Mouse (Mus musculus): ENCODE data around the gene Repin1. TPM values are rescaled to one million over a fixed set of nuclear protein-coding genes. Genes with fewer than 3 reads are reported as not detected.

Repin1 gene
- polyA plus RNA-seq, 1 experiment from 2014 or later, result 44.0 TPM

DNA sequence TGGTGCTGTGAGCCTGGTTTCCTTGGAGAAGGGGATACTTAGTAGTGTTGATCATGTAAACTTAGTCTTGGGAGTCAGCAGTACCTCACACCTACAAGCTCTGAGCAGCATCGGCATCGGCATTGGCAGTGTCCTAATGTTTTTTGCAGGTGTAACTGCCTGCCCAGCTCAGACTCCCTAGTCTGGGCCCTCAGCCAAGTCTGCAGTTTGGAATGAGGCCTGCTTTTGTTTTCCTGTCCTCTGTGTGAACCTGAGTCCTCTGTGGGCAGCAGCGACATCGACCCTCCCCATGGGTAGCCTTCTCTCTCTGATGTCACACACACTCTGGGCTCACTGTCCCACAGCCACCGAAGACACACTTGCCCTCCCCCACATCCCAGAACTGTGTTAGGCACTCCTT, 27.4 kb upstream of the Repin1 start:
- Histone ChIP-seq H3K27ac (no peak overlapping the region), H3K4me3 (no peak overlapping the region), H3K4me2 (replicated peaks) (no peak overlapping the region), H3K36me3 (peaks cover 42% of the 10 kb centered on the region), H3K4me1 (peaks cover 6% of the 10 kb centered on the region; the same call in 1 of the 2 replicates), H3K9me3 (no peaks in the 10 kb centered on the region), H3K9ac (no peak overlapping the region), H3K27me3 (replicated peaks) (no peaks in the 10 kb centered on the region)
- no peak for ATAC-seq (ENCODE audit: low FRiP score, low read depth)
- 57% methylated on average over 5 of the region's 5 CpGs for WGBS

DNA sequence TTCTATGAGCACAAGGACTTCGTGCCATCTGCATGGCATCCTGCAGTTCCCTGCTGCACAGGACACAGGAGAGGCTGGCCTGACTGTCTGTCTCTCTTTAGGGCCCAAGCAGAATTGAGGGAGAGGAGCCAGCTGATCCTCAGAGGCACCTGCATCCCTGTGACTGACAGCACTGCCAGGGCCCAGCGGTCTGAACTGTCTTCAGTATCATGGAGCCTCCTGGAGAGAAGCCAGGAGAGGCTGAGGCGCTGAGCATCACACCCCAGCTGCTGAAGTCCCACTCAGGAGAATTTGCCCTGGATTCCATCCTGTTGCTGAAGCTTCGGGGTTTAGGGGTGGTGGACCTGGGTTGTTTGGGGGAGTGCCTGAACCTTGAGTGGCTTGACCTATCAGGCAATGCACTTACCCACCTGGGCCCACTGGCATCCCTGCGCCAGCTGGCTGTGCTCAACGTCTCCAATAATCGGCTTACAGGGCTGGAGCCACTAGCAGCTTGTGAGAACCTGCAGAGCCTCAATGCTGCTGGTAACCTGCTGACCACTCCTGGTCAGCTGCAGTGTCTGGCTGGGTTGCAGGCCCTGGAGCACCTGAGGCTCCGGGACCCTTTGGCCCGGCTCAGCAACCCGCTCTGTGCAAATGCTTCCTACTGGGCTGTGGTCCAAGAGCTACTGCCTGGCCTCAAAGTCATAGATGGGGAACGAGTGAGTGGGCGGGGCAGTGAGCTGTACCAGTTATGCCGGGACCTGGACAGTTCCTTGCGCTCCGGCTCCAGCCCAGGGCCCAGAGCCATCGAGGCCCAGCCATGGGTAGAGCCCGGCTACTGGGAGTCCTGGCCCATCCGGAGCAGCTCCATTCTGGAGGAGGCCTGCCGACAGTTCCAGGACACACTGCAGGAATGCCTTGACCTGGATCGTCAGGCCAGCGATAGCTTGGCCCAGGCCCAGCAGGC, 25.4 kb upstream of the Repin1 start:
- Histone ChIP-seq H3K9me3 (no peaks in the 10 kb centered on the region), H3K9ac (no peak overlapping the region), H3K4me2 (replicated peaks) (no peak overlapping the region), H3K27ac (no peak overlapping the region), H3K36me3 (peaks cover 42% of the 10 kb centered on the region), H3K27me3 (replicated peaks) (no peaks in the 10 kb centered on the region), H3K4me3 (no peak overlapping the region), H3K4me1 (peaks cover 6% of the 10 kb centered on the region; the same call in 1 of the 2 replicates)
- 88% methylated on average over 21 of the region's 21 CpGs for WGBS
- no peak for ATAC-seq (ENCODE audit: low FRiP score, low read depth)

DNA sequence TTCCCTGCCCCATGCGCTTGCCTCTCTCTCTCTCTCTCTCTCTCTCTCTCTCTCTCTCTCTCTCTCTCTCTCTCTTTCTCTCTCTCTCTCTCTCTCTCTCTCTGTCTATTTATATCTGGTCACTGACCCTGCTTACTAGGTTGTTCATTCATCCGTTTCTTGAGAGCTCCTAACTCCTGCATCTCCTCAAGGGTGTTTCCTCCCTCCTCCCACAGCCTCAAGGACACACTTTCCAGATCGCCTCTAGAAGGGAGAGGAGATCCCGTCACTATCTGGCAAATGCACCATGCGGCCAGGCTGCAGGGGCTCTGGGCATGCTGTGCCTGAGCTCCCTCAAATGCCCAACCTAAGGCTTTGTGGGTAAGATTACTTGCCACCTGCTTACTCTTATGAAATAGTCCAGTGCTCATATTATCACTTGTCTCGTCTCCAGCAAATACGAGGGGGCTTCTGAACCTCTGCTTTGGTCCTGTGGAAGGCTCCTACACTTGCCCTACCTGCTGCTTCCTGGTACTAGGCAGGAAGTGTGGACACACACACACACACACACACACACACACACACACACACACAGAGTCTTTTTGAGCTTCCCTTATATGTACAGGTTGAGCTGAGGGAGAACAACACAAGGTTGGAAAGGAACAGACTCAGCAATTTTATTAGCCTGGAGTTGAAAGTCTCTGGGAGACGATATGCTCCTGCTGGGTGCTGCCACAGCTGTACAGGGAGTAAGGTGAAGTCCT, 24.4 kb upstream of the Repin1 start:
- WGBS, result 93% methylated on average over 8 of the region's 8 CpGs
- Histone ChIP-seq H3K9me3 (no peaks in the 10 kb centered on the region), H3K27me3 (replicated peaks) (no peaks in the 10 kb centered on the region), H3K4me1 (peaks cover 6% of the 10 kb centered on the region; the same call in 1 of the 2 replicates), H3K9ac (no peak overlapping the region), H3K4me2 (replicated peaks) (no peak overlapping the region), H3K27ac (no peak overlapping the region), H3K36me3 (peaks cover 37% of the 10 kb centered on the region), H3K4me3 (no peak overlapping the region)
- ATAC-seq (ENCODE audit: low FRiP score, low read depth), result no peak

DNA sequence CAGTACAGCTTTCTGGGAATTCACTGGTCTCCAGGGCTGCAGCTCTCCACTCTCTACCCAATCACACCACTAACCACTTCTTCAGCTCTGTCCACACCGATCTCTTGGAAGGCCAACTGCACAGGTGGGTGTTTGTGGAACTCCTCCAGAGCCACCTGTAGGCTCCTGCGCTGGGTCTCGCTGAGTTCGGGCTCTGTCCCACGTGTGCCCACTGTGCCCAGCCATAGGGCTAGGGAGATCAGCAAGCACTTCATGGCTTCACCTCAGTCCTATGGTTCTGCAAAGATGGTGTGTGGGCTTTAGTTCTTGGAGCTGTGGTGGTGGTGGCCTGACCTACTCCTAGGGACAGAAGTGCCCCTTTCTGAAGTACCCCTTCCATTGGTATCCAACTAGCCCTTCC, 21.7 kb upstream of the Repin1 start:
- Histone ChIP-seq H3K9me3 (no peaks in the 10 kb centered on the region), H3K4me1 (no peaks in the 10 kb centered on the region), H3K27me3 (replicated peaks) (no peaks in the 10 kb centered on the region), H3K4me3 (no peak overlapping the region), H3K4me2 (replicated peaks) (no peak overlapping the region), H3K36me3 (peaks cover 20% of the 10 kb centered on the region), H3K9ac (no peak overlapping the region), H3K27ac (no peak overlapping the region)
- no peak for ATAC-seq (ENCODE audit: low FRiP score, low read depth)
- 90% methylated on average over 5 of the region's 5 CpGs for WGBS

DNA sequence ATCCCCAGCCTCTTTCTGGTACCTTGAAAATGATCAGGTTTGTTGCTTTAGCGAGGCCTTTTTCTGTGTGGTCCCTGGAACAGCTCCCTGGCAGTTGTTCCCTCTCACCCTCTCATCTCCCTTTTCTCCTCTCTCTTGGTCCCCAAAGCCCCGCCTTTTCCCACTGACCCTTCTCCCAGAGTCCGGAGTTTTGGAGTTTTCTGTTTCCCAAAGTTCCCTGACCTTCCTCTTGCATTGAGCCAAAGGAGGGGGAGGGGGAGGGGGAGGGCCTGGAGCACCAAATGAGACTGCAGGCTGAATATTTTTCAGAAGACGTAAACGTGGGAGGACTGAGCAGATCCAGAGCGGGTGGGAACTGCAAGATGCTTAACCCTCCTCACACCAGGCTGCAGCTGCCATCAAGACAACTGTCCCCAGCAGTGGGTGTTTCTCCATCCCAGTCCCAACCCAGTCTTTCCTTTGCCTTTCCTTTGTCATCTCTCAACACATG, 21.1 kb upstream of the Repin1 start, which contains the start of gene Rarres2:
Gene Rarres2, minus strand, starts transcription at position 218 of the 490 bp plus-strand sequence.
- no peak within 1 kb of the TSS for H3K27ac ChIP-seq
- H3K36me3 ChIP-seq, result peaks cover 20% of the 10 kb centered on the region
- no peaks in the 10 kb centered on the region for H3K9me3 ChIP-seq
- no peak within 1 kb of the TSS for H3K9ac ChIP-seq
- H3K27me3 ChIP-seq (replicated peaks), result no peaks in the 10 kb centered on the region
- WGBS, result 46% methylated on average over 6 of the region's 6 CpGs
- no peak within 1 kb of the TSS for H3K4me3 ChIP-seq
- H3K4me1 ChIP-seq, result no peaks in the 10 kb centered on the region
- no peak for ATAC-seq (ENCODE audit: low FRiP score, low read depth)
- no peak within 1 kb of the TSS for H3K4me2 ChIP-seq (replicated peaks)

DNA sequence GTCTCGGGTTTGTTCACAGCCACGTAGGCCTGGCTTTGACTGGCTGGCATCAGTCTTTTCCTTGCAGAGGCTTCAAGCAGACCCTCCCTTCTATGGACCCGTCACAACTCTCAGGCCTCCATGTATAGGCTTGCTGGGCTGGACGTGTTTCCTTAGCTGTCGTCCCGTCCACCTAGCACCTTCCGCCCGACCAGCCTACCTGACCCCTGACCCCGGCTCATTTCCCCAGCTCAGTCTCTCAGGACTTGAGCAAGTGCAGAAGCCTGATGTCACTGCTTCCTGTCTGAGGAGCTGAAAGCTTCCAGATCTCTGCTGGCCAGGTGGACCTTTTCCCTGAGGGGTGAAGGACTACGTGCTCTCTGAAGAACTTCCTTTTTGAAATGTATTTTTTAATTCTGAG, 20.4 kb upstream of the Repin1 start:
- peaks cover 19% of the 10 kb centered on the region for H3K36me3 ChIP-seq
- H3K9me3 ChIP-seq, result no peaks in the 10 kb centered on the region
- H3K9ac ChIP-seq, result no peak overlapping the region
- no peaks in the 10 kb centered on the region for H3K4me1 ChIP-seq
- no peak overlapping the region for H3K27ac ChIP-seq
- no peak overlapping the region for H3K4me2 ChIP-seq (replicated peaks)
- no peak for ATAC-seq (ENCODE audit: low FRiP score, low read depth)
- no peaks in the 10 kb centered on the region for H3K27me3 ChIP-seq (replicated peaks)
- no peak overlapping the region for H3K4me3 ChIP-seq
- WGBS, result 72% methylated on average over 10 of the region's 10 CpGs

DNA sequence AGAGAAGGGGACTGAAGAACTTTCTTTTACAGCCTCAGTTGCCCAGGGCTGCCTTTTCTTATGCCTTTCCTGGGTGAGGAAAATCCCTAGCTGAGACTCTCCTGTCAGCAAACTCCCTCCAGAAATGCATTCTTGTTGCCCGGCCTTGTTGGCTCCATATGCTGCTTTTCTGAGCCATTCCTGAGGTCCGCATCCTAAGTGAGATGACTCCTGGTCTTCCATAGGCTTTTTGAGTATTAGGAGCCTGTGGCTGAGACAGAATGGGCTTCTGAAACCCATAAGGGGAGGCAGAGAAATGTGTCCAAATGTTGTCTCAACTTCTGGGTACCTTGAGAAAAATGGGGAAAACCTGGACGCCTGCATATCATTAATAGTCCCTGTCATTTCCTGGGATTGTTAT, 19.7 kb upstream of the Repin1 start:
- peaks cover 12% of the 10 kb centered on the region for H3K36me3 ChIP-seq
- WGBS, result 81% methylated on average over 3 of the region's 3 CpGs
- no peak overlapping the region for H3K27ac ChIP-seq
- no peaks in the 10 kb centered on the region for H3K4me1 ChIP-seq
- ATAC-seq (ENCODE audit: low FRiP score, low read depth), result no peak
- no peak overlapping the region for H3K4me3 ChIP-seq
- no peak overlapping the region for H3K4me2 ChIP-seq (replicated peaks)
- no peaks in the 10 kb centered on the region for H3K27me3 ChIP-seq (replicated peaks)
- H3K9ac ChIP-seq, result no peak overlapping the region
- no peaks in the 10 kb centered on the region for H3K9me3 ChIP-seq

DNA sequence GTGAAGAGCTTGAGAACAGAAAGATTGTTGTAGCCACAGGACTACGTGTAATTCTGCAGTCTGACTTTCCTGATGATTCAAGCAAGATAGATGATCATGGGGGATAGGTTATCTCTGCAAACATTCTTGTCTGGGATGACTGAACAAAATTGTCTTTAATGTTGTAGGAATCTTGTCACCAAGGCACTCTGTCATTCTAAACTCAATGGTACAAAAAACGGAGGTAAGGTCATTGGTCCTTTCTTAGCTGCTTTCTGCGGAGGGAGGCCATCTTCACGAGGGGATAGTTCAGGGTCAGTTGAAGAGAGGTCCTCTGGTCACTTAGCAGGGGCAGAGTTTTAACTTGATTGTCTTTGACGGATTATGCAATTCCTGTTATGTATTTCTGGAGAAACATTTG, 14.9 kb upstream of the Repin1 start:
- H3K4me2 ChIP-seq (replicated peaks), result no peak overlapping the region
- WGBS, result 64% methylated on average over 5 of the region's 5 CpGs
- H3K9ac ChIP-seq, result no peak overlapping the region
- H3K27me3 ChIP-seq (replicated peaks), result no peaks in the 10 kb centered on the region
- ATAC-seq (ENCODE audit: low FRiP score, low read depth), result no peak
- no peaks in the 10 kb centered on the region for H3K9me3 ChIP-seq
- no peak overlapping the region for H3K27ac ChIP-seq
- H3K4me1 ChIP-seq, result no peaks in the 10 kb centered on the region
- H3K36me3 ChIP-seq, result no peaks in the 10 kb centered on the region
- H3K4me3 ChIP-seq, result no peak overlapping the region

DNA sequence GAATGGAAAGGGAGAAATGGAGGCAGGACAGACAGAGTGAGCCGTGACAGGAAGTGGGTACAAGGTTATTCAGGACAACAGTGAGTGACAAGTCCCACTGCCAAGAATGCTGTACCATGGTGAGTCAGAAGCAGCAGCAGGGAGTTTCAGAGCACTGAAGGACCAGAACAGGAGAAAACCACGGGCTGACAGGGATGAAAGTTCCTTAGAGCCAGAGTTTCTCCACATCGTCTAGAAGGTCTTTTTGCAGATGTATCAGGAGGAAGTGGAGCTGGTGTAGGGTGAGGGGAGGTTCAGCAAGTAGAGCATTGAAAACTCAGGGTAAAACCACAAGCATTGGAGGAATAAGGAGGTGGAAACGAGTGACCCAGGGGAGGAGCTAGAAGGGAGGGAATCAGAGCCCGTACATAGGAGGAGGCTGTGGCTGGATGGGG, 14.5 kb upstream of the Repin1 start:
- Histone ChIP-seq H3K9ac (no peak overlapping the region), H3K4me3 (no peak overlapping the region), H3K36me3 (no peaks in the 10 kb centered on the region), H3K9me3 (no peaks in the 10 kb centered on the region), H3K4me1 (no peaks in the 10 kb centered on the region), H3K27me3 (replicated peaks) (no peaks in the 10 kb centered on the region), H3K27ac (no peak overlapping the region), H3K4me2 (replicated peaks) (no peak overlapping the region)
- WGBS, result 50% methylated on average over 5 of the region's 5 CpGs
- no peak for ATAC-seq (ENCODE audit: low FRiP score, low read depth)

DNA sequence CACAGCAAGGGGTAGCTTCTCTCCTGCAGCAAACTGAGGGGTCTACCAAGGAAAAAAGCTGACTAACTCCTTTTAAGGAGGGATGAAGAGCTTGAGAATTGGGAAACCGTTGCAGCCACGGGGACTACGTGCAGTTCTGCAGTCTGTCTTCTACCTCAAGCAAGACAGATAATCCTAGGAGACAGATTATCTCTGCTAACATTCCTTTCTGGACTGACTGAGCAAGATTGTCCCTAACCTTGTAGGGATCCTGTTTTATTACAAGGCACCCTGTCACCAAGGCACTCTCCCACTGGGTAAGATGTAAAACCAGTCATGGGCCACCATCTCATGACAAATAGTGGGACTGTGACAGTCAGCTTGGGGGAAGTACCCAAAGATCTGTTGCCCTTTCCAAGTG, 12.4 kb upstream of the Repin1 start:
- Histone ChIP-seq H3K4me3 (no peak overlapping the region), H3K27ac (no peak overlapping the region), H3K27me3 (replicated peaks) (no peaks in the 10 kb centered on the region), H3K9ac (no peak overlapping the region), H3K9me3 (no peaks in the 10 kb centered on the region), H3K4me1 (no peaks in the 10 kb centered on the region), H3K4me2 (replicated peaks) (no peak overlapping the region), H3K36me3 (no peaks in the 10 kb centered on the region)
- 38% methylated on average over 3 of the region's 3 CpGs for WGBS
- ATAC-seq (ENCODE audit: low FRiP score, low read depth), result no peak

DNA sequence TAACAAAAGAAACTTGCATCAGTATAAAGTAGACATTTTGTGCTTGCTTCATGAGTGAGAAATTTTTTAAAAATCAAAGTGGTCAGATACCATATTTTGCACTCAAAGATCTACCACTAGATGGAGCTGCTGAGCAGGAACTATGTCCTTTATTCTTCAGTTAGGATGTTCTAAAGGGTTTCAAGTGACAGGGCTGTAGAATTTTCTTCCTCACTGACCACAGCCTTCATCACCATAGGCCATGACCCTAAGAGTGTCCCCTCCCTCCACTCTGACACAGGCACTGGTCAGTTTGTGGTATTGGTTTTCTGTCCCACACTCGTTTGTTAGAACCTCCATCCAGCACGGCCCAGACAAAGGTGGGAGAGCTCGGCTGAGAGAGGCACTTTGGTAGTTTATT, 11.6 kb upstream of the Repin1 start:
- H3K27me3 ChIP-seq (replicated peaks), result no peaks in the 10 kb centered on the region
- no peak overlapping the region for H3K27ac ChIP-seq
- 64% methylated on average over 3 of the region's 3 CpGs for WGBS
- H3K9me3 ChIP-seq, result no peaks in the 10 kb centered on the region
- H3K4me1 ChIP-seq, result no peaks in the 10 kb centered on the region
- H3K4me3 ChIP-seq, result no peak overlapping the region
- no peaks in the 10 kb centered on the region for H3K36me3 ChIP-seq
- ATAC-seq (ENCODE audit: low FRiP score, low read depth), result no peak
- H3K9ac ChIP-seq, result no peak overlapping the region
- H3K4me2 ChIP-seq (replicated peaks), result no peak overlapping the region

DNA sequence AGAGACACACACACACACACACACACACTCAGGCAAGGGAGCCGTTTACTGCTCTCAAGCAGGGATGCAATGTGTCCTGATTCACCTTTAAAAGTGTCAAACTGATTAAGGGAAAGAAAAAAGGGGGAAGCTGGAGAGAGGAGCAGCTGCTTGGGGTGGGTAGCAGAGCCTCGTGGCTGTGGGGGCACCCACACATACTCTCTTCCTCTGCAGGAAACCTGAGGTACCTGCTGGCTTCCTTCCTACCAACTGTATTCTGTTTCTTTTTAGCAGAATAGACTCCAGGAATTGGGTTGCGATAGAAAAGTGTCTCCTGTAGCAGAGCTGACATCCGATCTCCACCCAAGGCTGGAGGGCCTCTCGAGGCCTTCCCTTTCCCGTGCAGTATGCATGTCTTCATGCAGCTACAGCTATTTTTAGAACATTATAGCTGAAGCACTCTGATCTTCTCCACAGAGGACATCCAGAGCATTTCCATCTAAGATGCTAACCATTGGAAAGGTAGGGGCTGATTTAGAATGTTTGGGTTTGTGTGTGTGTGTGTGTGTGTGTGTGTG, 4.4 kb upstream of the Repin1 start, which contains the start of gene Gm45021:
Gene Gm45021, plus strand, starts transcription at position 417 of the 557 bp plus-strand sequence.
- no peak within 1 kb of the TSS for H3K4me3 ChIP-seq
- H3K27ac ChIP-seq, result no peak within 1 kb of the TSS

More for the DNA sequence above, 4.4 kb upstream of the Repin1 start, which contains the start of gene Gm45021:
- ATAC-seq (ENCODE audit: low FRiP score, low read depth), result no peak
- Histone ChIP-seq H3K36me3 (no peaks in the 10 kb centered on the region), H3K27me3 (replicated peaks) (no peaks in the 10 kb centered on the region), H3K4me1 (peaks cover 9% of the 10 kb centered on the region; the same call in 1 of the 2 replicates), H3K4me2 (replicated peaks) (no peak within 1 kb of the TSS), H3K9me3 (no peaks in the 10 kb centered on the region), H3K9ac (no peak within 1 kb of the TSS)
- WGBS, result 69% methylated on average over 6 of the region's 6 CpGs

Data from neural tube, embryonic 12.5 days (tissue).